Mouse (Mus musculus): ENCODE results near the gene Nrg4.

DNA sequence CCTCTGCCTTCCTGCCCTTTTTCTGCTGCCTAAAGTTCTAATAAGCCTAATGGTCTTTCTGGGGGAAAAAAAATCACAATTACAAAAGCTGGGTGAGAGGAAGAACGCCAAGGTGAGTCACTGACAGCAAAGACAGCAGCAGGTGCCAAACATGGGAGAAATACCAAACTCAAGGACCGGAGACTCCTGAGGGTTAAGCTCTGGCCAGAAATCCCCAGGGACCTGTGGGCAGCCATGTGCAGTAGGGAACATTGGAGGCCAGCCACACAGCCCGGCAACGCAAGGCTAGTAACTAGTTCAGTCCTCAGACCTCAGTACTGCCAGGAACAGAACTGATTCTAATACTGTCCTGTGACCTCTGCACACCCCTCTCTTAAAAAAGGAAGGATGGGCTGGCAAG lies 98.5 kb downstream of the Nrg4 start:
- TF ChIP-seq CTCF (IDR thresholded peaks at IDR 0.05; ENCODE audit: low read depth, low read length): no peak
- no peak for TF ChIP-seq POLR2A (IDR thresholded peaks at IDR 0.05; ENCODE audit: extremely low read depth, insufficient read depth, low read length)

Data from liver, adult 2 months (tissue).